Comparison of ENCODE assay signal across 8 mouse cellular contexts in genomic region chr7:128392071-128392971, GRCm38 (mm10). TPM values are rescaled to one million over a fixed set of nuclear protein-coding genes. Genes with fewer than 3 reads are reported as not detected.
DNase-seq lines count a peak whose midpoint lies in the region; ATAC-seq and TF ChIP-seq lines count a peak whose summit lies in the region.

No protein-coding gene starts in this region.

- 84% methylated on average over 18 of the region's 18 CpGs for WGBS in hindbrain, embryonic 10.5 days
- 85% methylated on average over 18 of the region's 18 CpGs for WGBS in hindbrain, embryonic 11.5 days
- WGBS in heart, postnatal 0 days = 53% methylated on average over 18 of the region's 18 CpGs
- WGBS in stomach, postnatal 0 days = 77% methylated on average over 18 of the region's 18 CpGs
- 90% methylated on average over 18 of the region's 18 CpGs for WGBS in midbrain, embryonic 14.5 days

- H3K4me3 ChIP-seq in hindbrain, embryonic 10.5 days = no peak overlapping the region
- H3K4me3 ChIP-seq in hindbrain, embryonic 11.5 days (ENCODE audit: low read depth, low read length) = no peak overlapping the region
- no peak overlapping the region for H3K4me3 ChIP-seq in MEL (ENCODE audit: control insufficient read depth in 1 of 2, insufficient read depth in 1 of 2, low read depth in 2 of 2, low read length in 2 of 2)
- H3K4me3 ChIP-seq in heart, postnatal 0 days (ENCODE audit: low read depth, low read length) = no peak overlapping the region
- no peak overlapping the region for H3K4me3 ChIP-seq in stomach, postnatal 0 days (ENCODE audit: low read depth, low read length)
- no peak overlapping the region for H3K4me3 ChIP-seq in midbrain, embryonic 14.5 days (replicated peaks; ENCODE audit: low read depth, low read length)

- H3K79me2 ChIP-seq in MEL (ENCODE audit: control insufficient read depth, insufficient read depth, low read length, poor library complexity) = no peaks in the 10 kb centered on the region

- TF ChIP-seq POLR2A in MEL (IDR thresholded peaks at IDR 0.05; ENCODE audit: control insufficient read depth in 1 of 2, insufficient read depth in 1 of 2, low read depth in 1 of 2, low read length in 2 of 2, poor library complexity in 1 of 2) = no peak

- H3K9me3 ChIP-seq in hindbrain, embryonic 10.5 days = no peaks in the 10 kb centered on the region
- no peaks in the 10 kb centered on the region for H3K9me3 ChIP-seq in hindbrain, embryonic 11.5 days (ENCODE audit: control insufficient read depth, low read length)
- H3K9me3 ChIP-seq in MEL (replicated peaks; ENCODE audit: insufficient read depth, low read length) = no peaks in the 10 kb centered on the region
- H3K9me3 ChIP-seq in heart, postnatal 0 days (replicated peaks; ENCODE audit: control insufficient read depth, low read length) = no peaks in the 10 kb centered on the region
- H3K9me3 ChIP-seq in stomach, postnatal 0 days (ENCODE audit: control insufficient read depth, low read length) = no peaks in the 10 kb centered on the region
- H3K9me3 ChIP-seq in midbrain, embryonic 14.5 days (ENCODE audit: control insufficient read depth, low read length) = no peaks in the 10 kb centered on the region

- peak overlapping the region; percentile 53; the same call in 1 of the 2 replicates for H3K27ac ChIP-seq in hindbrain, embryonic 10.5 days
- H3K27ac ChIP-seq in hindbrain, embryonic 11.5 days (ENCODE audit: low read depth, low read length) = no peak overlapping the region
- peak overlapping the region; percentile 47 for H3K27ac ChIP-seq in MEL (ENCODE audit: control insufficient read depth, low read depth, low read length)
- H3K27ac ChIP-seq in heart, postnatal 0 days (ENCODE audit: low read depth) = peak overlapping the region; percentile 72; the same call in 1 of the 2 replicates
- H3K27ac ChIP-seq in stomach, postnatal 0 days (replicated peaks) = no peak overlapping the region; the same call in 1 of the 2 replicates
- H3K27ac ChIP-seq in midbrain, embryonic 14.5 days (replicated peaks; ENCODE audit: low read depth, low read length) = no peak overlapping the region

- H3K4me2 ChIP-seq in hindbrain, embryonic 11.5 days (replicated peaks; ENCODE audit: low read depth, low read length) = no peak overlapping the region
- no peak overlapping the region; the same call in 1 of the 2 replicates for H3K4me2 ChIP-seq in heart, postnatal 0 days (ENCODE audit: low read depth, low read length)
- H3K4me2 ChIP-seq in stomach, postnatal 0 days (replicated peaks; ENCODE audit: low read depth) = no peak overlapping the region
- H3K4me2 ChIP-seq in midbrain, embryonic 14.5 days (ENCODE audit: low read length) = no peak overlapping the region

- no peak for TF ChIP-seq CTCF in MEL (IDR thresholded peaks at IDR 0.05 in 2 of 3, conservative IDR thresholded peaks at IDR 0.05 in 1 of 3; ENCODE audit: control insufficient read depth in 1 of 3, insufficient read depth in 1 of 3, low read depth in 2 of 3, low read length in 3 of 3, poor library complexity in 1 of 3, severe bottlenecking in 1 of 3)
- TF ChIP-seq CTCF in heart, postnatal 0 days (IDR thresholded peaks at IDR 0.05; ENCODE audit: low read depth) = no peak
- TF ChIP-seq CTCF in stomach, postnatal 0 days (IDR thresholded peaks at IDR 0.05; ENCODE audit: low read depth) = no peak

- peak in 1 of 2 experiments; percentile 15; a peak in 1 of 4 replicates for TF ChIP-seq EP300 in MEL (IDR thresholded peaks at IDR 0.05; ENCODE audit: low read depth in 1 of 2, low read length in 2 of 2)
- TF ChIP-seq EP300 in heart, postnatal 0 days (IDR thresholded peaks at IDR 0.05; ENCODE audit: low read depth) = no peak
- no peak for TF ChIP-seq EP300 in stomach, postnatal 0 days (optimal IDR thresholded peaks at IDR 0.05)

- H3K9ac ChIP-seq in hindbrain, embryonic 11.5 days (ENCODE audit: low read depth, low read length) = no peak overlapping the region
- peak overlapping the region; percentile 3; the same call in 1 of the 2 replicates for H3K9ac ChIP-seq in MEL (ENCODE audit: control insufficient read depth, low read depth, low read length, poor library complexity, severe bottlenecking)
- H3K9ac ChIP-seq in heart, postnatal 0 days (replicated peaks; ENCODE audit: low read depth, low read length) = no peak overlapping the region
- no peak overlapping the region for H3K9ac ChIP-seq in stomach, postnatal 0 days (ENCODE audit: low read length)
- H3K9ac ChIP-seq in midbrain, embryonic 14.5 days (replicated peaks; ENCODE audit: low read length) = no peak overlapping the region

- TF ChIP-seq RAD21 in MEL (IDR thresholded peaks at IDR 0.05; ENCODE audit: low read depth, low read length) = no peak

- ATAC-seq in hindbrain, embryonic 11.5 days (ENCODE audit: low FRiP score) = no peak
- ATAC-seq in heart, postnatal 0 days (ENCODE audit: insufficient read depth, low read depth) = peak; percentile 58
- 0 out of 2 replicates have a peak, but pooled peaks have one; percentile 6 for ATAC-seq in stomach, postnatal 0 days (ENCODE audit: low FRiP score, low TSS enrichment)
- no peak for ATAC-seq in midbrain, embryonic 14.5 days (ENCODE audit: low FRiP score, low TSS enrichment)

- no peak for DNase-seq in hindbrain, embryonic 10.5 days (ENCODE audit: low spot score)
- no peak for DNase-seq in hindbrain, embryonic 11.5 days (ENCODE audit: low spot score)
- peak; percentile 46 for DNase-seq in MEL (ENCODE audit: low read depth, low spot score)
- peak; percentile 37 for DNase-seq in heart, postnatal 0 days (ENCODE audit: low spot score)
- peak; percentile 26 for DNase-seq in lung, postnatal 10 days
- no peak for DNase-seq in stomach, postnatal 0 days (ENCODE audit: low spot score)
- no peak for DNase-seq in right cerebral cortex, adult 18-20 months
- DNase-seq in midbrain, embryonic 14.5 days = no peak

- peaks cover 37% of the 10 kb centered on the region for H3K4me1 ChIP-seq in hindbrain, embryonic 10.5 days (replicated peaks)
- no peaks in the 10 kb centered on the region for H3K4me1 ChIP-seq in hindbrain, embryonic 11.5 days (replicated peaks; ENCODE audit: control insufficient read depth, insufficient read depth, low read length)
- peaks cover 27 to 38% of the 10 kb centered on the region in 2 experiments for H3K4me1 ChIP-seq in MEL (ENCODE audit: control insufficient read depth in 1 of 2, insufficient read depth in 2 of 2, low read length in 2 of 2)
- peaks cover 23% of the 10 kb centered on the region for H3K4me1 ChIP-seq in heart, postnatal 0 days (ENCODE audit: control insufficient read depth, insufficient read depth)
- H3K4me1 ChIP-seq in stomach, postnatal 0 days (replicated peaks; ENCODE audit: control insufficient read depth, insufficient read depth) = no peaks in the 10 kb centered on the region; the same call in 1 of the 2 replicates
- H3K4me1 ChIP-seq in midbrain, embryonic 14.5 days (ENCODE audit: control insufficient read depth, insufficient read depth, low read length) = no peaks in the 10 kb centered on the region

- H3K27me3 ChIP-seq in hindbrain, embryonic 10.5 days (ENCODE audit: insufficient read depth, poor library complexity, severe bottlenecking) = no peaks in the 10 kb centered on the region
- no peaks in the 10 kb centered on the region for H3K27me3 ChIP-seq in hindbrain, embryonic 11.5 days (ENCODE audit: control insufficient read depth, insufficient read depth, low read length)
- no peaks in the 10 kb centered on the region for H3K27me3 ChIP-seq in MEL (ENCODE audit: control insufficient read depth in 1 of 2, insufficient read depth in 2 of 2, low read length in 2 of 2)
- no peaks in the 10 kb centered on the region for H3K27me3 ChIP-seq in heart, postnatal 0 days (ENCODE audit: control insufficient read depth, insufficient read depth, low read length)
- H3K27me3 ChIP-seq in stomach, postnatal 0 days (ENCODE audit: control insufficient read depth, insufficient read depth, low read length) = no peaks in the 10 kb centered on the region
- no peaks in the 10 kb centered on the region for H3K27me3 ChIP-seq in midbrain, embryonic 14.5 days (ENCODE audit: control insufficient read depth, insufficient read depth, low read length)

- no peaks in the 10 kb centered on the region for H3K36me3 ChIP-seq in hindbrain, embryonic 10.5 days
- H3K36me3 ChIP-seq in hindbrain, embryonic 11.5 days (ENCODE audit: control insufficient read depth, insufficient read depth, low read length) = no peaks in the 10 kb centered on the region
- peaks cover 0 to 24% of the 10 kb centered on the region in 2 experiments; a peak in 2 of 4 replicates for H3K36me3 ChIP-seq in MEL (ENCODE audit: control insufficient read depth in 1 of 2, insufficient read depth in 2 of 2, low read length in 2 of 2)
- no peaks in the 10 kb centered on the region for H3K36me3 ChIP-seq in heart, postnatal 0 days (replicated peaks; ENCODE audit: control insufficient read depth, insufficient read depth, low read length)
- no peaks in the 10 kb centered on the region for H3K36me3 ChIP-seq in stomach, postnatal 0 days (ENCODE audit: control insufficient read depth, insufficient read depth, low read length)
- H3K36me3 ChIP-seq in midbrain, embryonic 14.5 days (ENCODE audit: control insufficient read depth, insufficient read depth, low read length) = no peaks in the 10 kb centered on the region

TF ChIP-seq in MEL, 35 proteins besides CTCF, POLR2A, EP300 and RAD21:
- TF ChIP-seq POLR2AphosphoS5 (IDR thresholded peaks at IDR 0.05; ENCODE audit: borderline replicate concordance, low read depth, low read length) = no peak
- TF ChIP-seq USF1 (IDR thresholded peaks at IDR 0.05; ENCODE audit: low read depth, low read length) = peak; percentile 8; the same call in 1 of the 2 replicates
- peak; percentile 36 for TF ChIP-seq MXI1 (IDR thresholded peaks at IDR 0.05; ENCODE audit: low read depth, low read length)
- TF ChIP-seq ETS1 (IDR thresholded peaks at IDR 0.05; ENCODE audit: low read depth, low read length) = 0 out of 2 replicates have a peak, but pooled peaks have one; percentile 22

RNA-seq across cellular contexts. Expression of gene Rgs10, which starts 26.2 kb away (rescaled TPM):
- 6.8 and 11.5 TPM in 2 replicates for polyA plus RNA-seq in hindbrain, embryonic 10.5 days (2016; fragmentation: Nextera tagmentation; extraction: Ambion mirVana)
- 12.4 TPM in 2 replicates for polyA plus RNA-seq in hindbrain, embryonic 11.5 days (2014; fragmentation: Nextera tagmentation; extraction: Ambion mirVana)
- 44.6 and 44.7 TPM in 2 replicates for total RNA-seq in MEL (2012; rRNA removed)
- polyA plus RNA-seq in MEL (2012; ENCODE audit: insufficient read depth in 1 of 2, insufficient read length in 2 of 2, low read depth in 1 of 2, low replicate concordance in 2 of 2, missing spikeins in 1 of 2) = 10 to 100 TPM in 1 of 2 experiments, not detected in 1; 42.3 TPM
- 0.69 and 3.3 TPM in 2 replicates for total RNA-seq in heart, postnatal 0 days (2014; rRNA removed; ENCODE audit: low replicate concordance)
- polyA plus RNA-seq in heart, postnatal 0 days (2015; fragmentation: Nextera tagmentation; extraction: Ambion mirVana) = 7.2 and 7.8 TPM in 2 replicates
- polyA plus RNA-seq in stomach, postnatal 0 days (2015; fragmentation: Nextera tagmentation; extraction: Ambion mirVana) = 24.5 and 28.9 TPM in 2 replicates
- polyA plus RNA-seq in midbrain, embryonic 14.5 days (2014; fragmentation: Nextera tagmentation; extraction: Ambion mirVana) = 43.6 and 57.5 TPM in 2 replicates

Comparison
In these comparisons a context has a peak if more than half of its experiments do, and no peak if none do; other contexts are left out.
1. H3K27ac ChIP-seq: peak in hindbrain, embryonic 10.5 days (single experiment), MEL (single experiment) and heart, postnatal 0 days (single experiment); none in hindbrain, embryonic 11.5 days (single experiment), stomach, postnatal 0 days (single experiment) and midbrain, embryonic 14.5 days (single experiment).
2. DNase-seq: peak in MEL (single experiment), heart, postnatal 0 days (single experiment) and lung, postnatal 10 days (single experiment); none in hindbrain, embryonic 10.5 days (single experiment), hindbrain, embryonic 11.5 days (single experiment), stomach, postnatal 0 days (single experiment), right cerebral cortex, adult 18-20 months (single experiment) and midbrain, embryonic 14.5 days (single experiment).
3. ATAC-seq: peak in heart, postnatal 0 days (single experiment) and stomach, postnatal 0 days (single experiment); none in hindbrain, embryonic 11.5 days (single experiment) and midbrain, embryonic 14.5 days (single experiment).